Mouse (Mus musculus) megakaryocyte-erythroid progenitor cell, adult 5-6 weeks (primary cell): Measurements from ENCODE around the gene Ralgds. TPM values are rescaled to one million over a fixed set of nuclear protein-coding genes. Genes with fewer than 3 reads are reported as not detected.
A peak's percentile ranks its signal among the peaks of the same experiment; 100 is the strongest.
"Not testable (repeated sequence)": the region's sequence is repeated elsewhere in the genome, so short reads cannot be mapped to it uniquely, and the experiment has no call there.

Experiments
- ATAC-seq: replicated peaks from 2 replicates; pipeline ENCODE4 v1.8.0; 2016; ENCODE audit warnings: mild to moderate bottlenecking, inconsistent platforms; ENCODE audit not compliant: severe bottlenecking, poor library complexity, low FRiP score, low TSS enrichment
- total RNA-seq, 2 experiments: library from RNA; stranded (forward) in 1 of 2; stranded (reverse) in 1 of 2; fragments of 200-1000, 215-1000 nt in 1 of 2; fragments of >200 nt in 1 of 2; fragmentation: Nextera tagmentation in 1 of 2; gene quantifications; 2 replicates each; pipeline ENCODE4 v1.2.3; 2014 to 2017

Ralgds gene
- total RNA-seq (2014; fragmentation: Nextera tagmentation) (1.7 and 5.5 TPM in 2 replicates), total RNA-seq (2017) (0.56 and 0.88 TPM in 2 replicates)

GRCm38 (mm10) chr2:28512798-28513401 is at the start of gene Ralgds:
Gene Ralgds (plus strand): TSS chr2:28513125.
- ATAC-seq, result no peak

GRCm38 (mm10) chr2:28463919-28464318 is 49.0 kb upstream of the Ralgds start:
- ATAC-seq, result no peak

GRCm38 (mm10) chr2:28464919-28465318 is 48.0 kb upstream of the Ralgds start:
- ATAC-seq, result no peak

GRCm38 (mm10) chr2:28465836-28466518 is 46.9 kb upstream of the Ralgds start, which contains the start of gene 1700007K13Rik:
Gene 1700007K13Rik (minus strand): TSS chr2:28466332.
- peak; percentile 45; the same call in 1 of the 2 replicates for ATAC-seq

- ATAC-seq, result peak; percentile 91
Observed at GRCm38 (mm10) chr2:28467860-28468485, 45.0 kb upstream of the Ralgds start, which contains the start of gene Mrps2. Gene Mrps2 (plus strand): TSS chr2:28468066.

GRCm38 (mm10) chr2:28468486-28469225 is 44.3 kb upstream of the Ralgds start:
- ATAC-seq, result no peak

- ATAC-seq, result no peak
Observed at GRCm38 (mm10) chr2:28469461-28469860, 43.5 kb upstream of the Ralgds start.

GRCm38 (mm10) chr2:28470591-28470990 is 42.3 kb upstream of the Ralgds start:
- no peak for ATAC-seq

GRCm38 (mm10) chr2:28472011-28472410 is 40.9 kb upstream of the Ralgds start:
- not testable (repeated sequence) for ATAC-seq

- ATAC-seq, result not testable (repeated sequence)
Observed at GRCm38 (mm10) chr2:28477993-28478392, 34.9 kb upstream of the Ralgds start.

- ATAC-seq, result no peak
Observed at GRCm38 (mm10) chr2:28479208-28480204, 33.4 kb upstream of the Ralgds start.

GRCm38 (mm10) chr2:28483861-28484260 is 29.1 kb upstream of the Ralgds start:
- ATAC-seq, result no peak

GRCm38 (mm10) chr2:28494521-28494920 is 18.4 kb upstream of the Ralgds start:
- no peak for ATAC-seq

GRCm38 (mm10) chr2:28495207-28495756 is 17.6 kb upstream of the Ralgds start:
- 0 out of 2 replicates have a peak, but pooled peaks have one; percentile 37 for ATAC-seq

- ATAC-seq, result no peak
Observed at GRCm38 (mm10) chr2:28495801-28496595, 16.9 kb upstream of the Ralgds start.

- no peak for ATAC-seq
Observed at GRCm38 (mm10) chr2:28496671-28497070, 16.3 kb upstream of the Ralgds start, which contains the start of gene Gbgt1. Gene Gbgt1 (plus strand): TSS chr2:28496891.

- no peak for ATAC-seq
Observed at GRCm38 (mm10) chr2:28497561-28497960, 15.4 kb upstream of the Ralgds start.
